Mouse (Mus musculus) G1E-ER4 (cell line): ENCODE data around the gene Elmsan1. TPM values are rescaled to one million over a fixed set of nuclear protein-coding genes. Genes with fewer than 3 reads are reported as not detected.

Source experiments
- GATA1 ChIP-seq: IDR thresholded peaks from one replicate; pipeline ENCODE4 v1.8.0; 2012; ENCODE audit warnings: low read length, inconsistent platforms
- polyA plus RNA-seq: library from polyadenylated mRNA; stranded (reverse); fragments of >175 nt; gene quantifications from 2 replicates; pipeline ENCODE4 v1.2.3, GENCODE M21; 2012

The Elmsan1 gene
- polyA plus RNA-seq, 1 experiment: 107 TPM

- no peak for TF ChIP-seq GATA1
Measured at GRCm38 (mm10) chr12:84154786-84155522, 63.7 kb downstream of the Elmsan1 start.

GRCm38 (mm10) chr12:84153414-84153813 lies 65.3 kb downstream of the Elmsan1 start:
- TF ChIP-seq GATA1: no peak

- no peak for TF ChIP-seq GATA1
Measured at GRCm38 (mm10) chr12:84152352-84153190, 66.1 kb downstream of the Elmsan1 start.

- no peak for TF ChIP-seq GATA1
Measured at GRCm38 (mm10) chr12:84151911-84152310, 66.8 kb downstream of the Elmsan1 start.

GRCm38 (mm10) chr12:84150976-84151375 lies 67.7 kb downstream of the Elmsan1 start:
- peak; percentile 27 for TF ChIP-seq GATA1

GRCm38 (mm10) chr12:84149971-84150370 lies 68.7 kb downstream of the Elmsan1 start:
- TF ChIP-seq GATA1: no peak

GRCm38 (mm10) chr12:84148622-84149012 lies 70.1 kb downstream of the Elmsan1 start:
- TF ChIP-seq GATA1: no peak

- TF ChIP-seq GATA1: no peak
Measured at GRCm38 (mm10) chr12:84147954-84148621, 70.6 kb downstream of the Elmsan1 start, which contains the start of gene Pnma1. Gene Pnma1 (minus strand): TSS chr12:84148489.

GRCm38 (mm10) chr12:84142281-84143050 lies 76.2 kb downstream of the Elmsan1 start:
- TF ChIP-seq GATA1: no peak

- no peak for TF ChIP-seq GATA1
Measured at GRCm38 (mm10) chr12:84141271-84141670, 77.4 kb downstream of the Elmsan1 start.

- no peak for TF ChIP-seq GATA1
Measured at GRCm38 (mm10) chr12:84140135-84140534, 78.5 kb downstream of the Elmsan1 start.

GRCm38 (mm10) chr12:84137131-84137530 lies 81.5 kb downstream of the Elmsan1 start:
- TF ChIP-seq GATA1: no peak

- no peak for TF ChIP-seq GATA1
Measured at GRCm38 (mm10) chr12:84132265-84132664, 86.4 kb downstream of the Elmsan1 start.

GRCm38 (mm10) chr12:84129931-84130330 lies 88.8 kb downstream of the Elmsan1 start:
- TF ChIP-seq GATA1: no peak

- TF ChIP-seq GATA1: no peak
Measured at GRCm38 (mm10) chr12:84128576-84128975, 90.1 kb downstream of the Elmsan1 start.
